Mouse (Mus musculus): ENCODE results near the gene 4930426L09Rik. TPM values are rescaled to one million over a fixed set of nuclear protein-coding genes. Genes with fewer than 3 reads are reported as not detected.

Gene 4930426L09Rik
- polyA plus RNA-seq, 1 experiment: not detected

- Histone ChIP-seq H3K9me3 (replicated peaks; ENCODE audit: control insufficient read depth, insufficient read depth, low read length, poor library complexity, severe bottlenecking) (no peaks in the 10 kb centered on the region), H3K4me1 (ENCODE audit: control insufficient read depth, insufficient read depth, low read length) (no peaks in the 10 kb centered on the region), H3K27me3 (ENCODE audit: control insufficient read depth, insufficient read depth, low read length, poor library complexity, severe bottlenecking) (no peaks in the 10 kb centered on the region), H3K27ac (ENCODE audit: insufficient read depth, low read length) (no peak overlapping the region), H3K4me3 (ENCODE audit: low read depth, low read length) (no peak overlapping the region), H3K36me3 (ENCODE audit: control insufficient read depth, insufficient read depth, low read length, poor library complexity, severe bottlenecking) (no peaks in the 10 kb centered on the region), H3K9ac (ENCODE audit: low read depth, poor library complexity, severe bottlenecking) (no peak overlapping the region)
- no peak for TF ChIP-seq CTCF (IDR thresholded peaks at IDR 0.05; ENCODE audit: low read depth, low read length)
Observed at GRCm38 (mm10) chr2:18959008-18959407, 39.1 kb upstream of the 4930426L09Rik start.

- Histone ChIP-seq H3K27ac (ENCODE audit: insufficient read depth, low read length) (no peak overlapping the region), H3K4me1 (ENCODE audit: control insufficient read depth, insufficient read depth, low read length) (no peaks in the 10 kb centered on the region), H3K4me3 (ENCODE audit: low read depth, low read length) (no peak overlapping the region), H3K36me3 (ENCODE audit: control insufficient read depth, insufficient read depth, low read length, poor library complexity, severe bottlenecking) (no peaks in the 10 kb centered on the region), H3K9ac (ENCODE audit: low read depth, poor library complexity, severe bottlenecking) (no peak overlapping the region), H3K27me3 (ENCODE audit: control insufficient read depth, insufficient read depth, low read length, poor library complexity, severe bottlenecking) (no peaks in the 10 kb centered on the region), H3K9me3 (replicated peaks; ENCODE audit: control insufficient read depth, insufficient read depth, low read length, poor library complexity, severe bottlenecking) (no peaks in the 10 kb centered on the region)
- TF ChIP-seq CTCF (IDR thresholded peaks at IDR 0.05; ENCODE audit: low read depth, low read length) (no peak), POLR2A (IDR thresholded peaks at IDR 0.05; ENCODE audit: insufficient read depth, low read length) (no peak), EP300 (IDR thresholded peaks at IDR 0.05; ENCODE audit: insufficient read depth, low read depth, low read length) (no peak)
Observed at GRCm38 (mm10) chr2:18959558-18959957, 38.6 kb upstream of the 4930426L09Rik start.

DNA sequence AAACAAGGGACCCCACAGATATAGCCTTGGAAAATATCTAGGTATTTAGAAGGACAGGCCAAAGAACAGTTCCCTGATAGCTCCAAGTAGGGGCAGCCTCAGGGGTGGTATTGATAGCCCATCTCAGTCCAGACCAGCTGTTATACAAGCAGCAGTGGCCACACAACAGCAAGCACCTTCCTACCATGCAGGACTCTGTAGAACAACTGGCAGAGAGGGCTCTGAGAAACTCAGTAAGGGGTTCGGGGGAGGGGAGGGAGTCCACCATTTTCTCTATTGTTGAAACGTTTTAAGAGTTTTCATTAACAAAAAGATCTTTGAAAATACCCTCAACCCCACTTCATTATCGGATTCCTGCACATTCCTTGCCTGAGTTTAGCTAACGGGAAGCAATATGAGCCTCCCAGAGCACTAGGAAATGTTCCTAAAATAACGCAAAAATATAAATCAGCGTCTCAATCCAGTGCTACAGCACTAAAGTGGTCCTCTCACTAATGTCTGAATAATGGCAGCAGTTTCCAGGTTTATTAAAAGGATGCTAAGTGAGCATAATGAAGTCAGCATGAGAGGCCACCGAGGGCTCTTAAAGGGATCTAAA lies 37.7 kb upstream of the 4930426L09Rik start:
- Histone ChIP-seq H3K4me1 (ENCODE audit: control insufficient read depth, insufficient read depth, low read length) (no peaks in the 10 kb centered on the region), H3K4me3 (ENCODE audit: low read depth, low read length) (no peak overlapping the region), H3K9ac (ENCODE audit: low read depth, poor library complexity, severe bottlenecking) (no peak overlapping the region), H3K36me3 (ENCODE audit: control insufficient read depth, insufficient read depth, low read length, poor library complexity, severe bottlenecking) (no peaks in the 10 kb centered on the region), H3K27me3 (ENCODE audit: control insufficient read depth, insufficient read depth, low read length, poor library complexity, severe bottlenecking) (no peaks in the 10 kb centered on the region), H3K27ac (ENCODE audit: insufficient read depth, low read length) (no peak overlapping the region), H3K9me3 (replicated peaks; ENCODE audit: control insufficient read depth, insufficient read depth, low read length, poor library complexity, severe bottlenecking) (no peaks in the 10 kb centered on the region)
- TF ChIP-seq POLR2A (IDR thresholded peaks at IDR 0.05; ENCODE audit: insufficient read depth, low read length): no peak
- no peak for TF ChIP-seq CTCF (IDR thresholded peaks at IDR 0.05; ENCODE audit: low read depth, low read length)
- TF ChIP-seq EP300 (IDR thresholded peaks at IDR 0.05; ENCODE audit: insufficient read depth, low read depth, low read length): no peak

DNA sequence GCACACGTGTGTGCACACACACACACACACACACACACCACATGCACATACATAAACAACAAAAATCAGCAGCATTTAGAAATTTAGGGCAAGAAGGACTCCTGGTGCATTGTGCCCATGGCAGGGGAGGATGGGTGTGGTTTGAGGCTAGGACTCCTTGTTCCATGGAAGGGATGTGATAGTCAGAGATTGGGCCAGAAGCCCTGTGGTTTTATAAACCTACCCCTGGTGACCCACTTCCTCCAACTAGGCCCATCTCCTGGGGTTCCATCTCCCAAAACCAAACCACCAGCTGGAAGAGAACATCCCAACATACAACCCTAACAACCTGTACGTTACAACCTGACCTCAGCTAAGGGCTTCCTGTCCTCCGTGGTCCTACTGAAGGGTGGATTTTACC lies 35.6 kb upstream of the 4930426L09Rik start:
- Histone ChIP-seq H3K27ac (ENCODE audit: insufficient read depth, low read length) (no peak overlapping the region), H3K9me3 (replicated peaks; ENCODE audit: control insufficient read depth, insufficient read depth, low read length, poor library complexity, severe bottlenecking) (no peaks in the 10 kb centered on the region)
- TF ChIP-seq CTCF (IDR thresholded peaks at IDR 0.05; ENCODE audit: low read depth, low read length) (no peak), EP300 (IDR thresholded peaks at IDR 0.05; ENCODE audit: insufficient read depth, low read depth, low read length) (no peak), POLR2A (IDR thresholded peaks at IDR 0.05; ENCODE audit: insufficient read depth, low read length) (no peak)

GRCm38 (mm10) chr2:18963286-18964040 lies 34.7 kb upstream of the 4930426L09Rik start:
- H3K9me3 ChIP-seq (replicated peaks; ENCODE audit: control insufficient read depth, insufficient read depth, low read length, poor library complexity, severe bottlenecking): no peaks in the 10 kb centered on the region
- H3K27me3 ChIP-seq (ENCODE audit: control insufficient read depth, insufficient read depth, low read length, poor library complexity, severe bottlenecking): no peaks in the 10 kb centered on the region
- H3K4me3 ChIP-seq (ENCODE audit: low read depth, low read length): no peak overlapping the region
- H3K27ac ChIP-seq (ENCODE audit: insufficient read depth, low read length): no peak overlapping the region
- H3K4me1 ChIP-seq (ENCODE audit: control insufficient read depth, insufficient read depth, low read length): no peaks in the 10 kb centered on the region
- no peaks in the 10 kb centered on the region for H3K36me3 ChIP-seq (ENCODE audit: control insufficient read depth, insufficient read depth, low read length, poor library complexity, severe bottlenecking)
- H3K9ac ChIP-seq (ENCODE audit: low read depth, poor library complexity, severe bottlenecking): no peak overlapping the region
- no peak for TF ChIP-seq EP300 (IDR thresholded peaks at IDR 0.05; ENCODE audit: insufficient read depth, low read depth, low read length)
- no peak for TF ChIP-seq CTCF (IDR thresholded peaks at IDR 0.05; ENCODE audit: low read depth, low read length)
- TF ChIP-seq POLR2A (IDR thresholded peaks at IDR 0.05; ENCODE audit: insufficient read depth, low read length): no peak

More for the DNA sequence above, 35.6 kb upstream of the 4930426L09Rik start:
- no peak overlapping the region for H3K9ac ChIP-seq (ENCODE audit: low read depth, poor library complexity, severe bottlenecking)
- H3K27me3 ChIP-seq (ENCODE audit: control insufficient read depth, insufficient read depth, low read length, poor library complexity, severe bottlenecking): no peaks in the 10 kb centered on the region
- H3K36me3 ChIP-seq (ENCODE audit: control insufficient read depth, insufficient read depth, low read length, poor library complexity, severe bottlenecking): no peaks in the 10 kb centered on the region
- no peaks in the 10 kb centered on the region for H3K4me1 ChIP-seq (ENCODE audit: control insufficient read depth, insufficient read depth, low read length)
- H3K4me3 ChIP-seq (ENCODE audit: low read depth, low read length): no peak overlapping the region

DNA sequence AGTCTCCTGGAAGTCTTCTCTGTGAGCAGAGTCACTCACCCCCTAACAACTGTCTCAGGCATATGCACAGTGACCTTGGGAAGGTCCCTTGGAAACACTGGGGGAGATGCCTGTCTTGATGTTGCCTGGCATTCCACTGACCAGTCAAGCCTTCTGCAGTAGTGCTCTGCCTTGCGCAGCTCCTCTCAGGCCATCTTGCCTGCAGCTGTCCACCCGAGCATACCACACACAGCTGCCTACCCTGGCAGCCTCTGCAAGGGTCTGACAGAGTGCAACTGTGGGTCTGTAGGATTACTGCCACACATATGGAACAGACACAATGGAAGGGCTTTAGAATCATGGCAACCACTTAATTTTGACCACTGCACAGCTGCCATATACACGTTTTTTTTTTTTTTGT lies 33.0 kb upstream of the 4930426L09Rik start:
- Histone ChIP-seq H3K27me3 (ENCODE audit: control insufficient read depth, insufficient read depth, low read length, poor library complexity, severe bottlenecking) (no peaks in the 10 kb centered on the region), H3K4me1 (ENCODE audit: control insufficient read depth, insufficient read depth, low read length) (no peaks in the 10 kb centered on the region), H3K9ac (ENCODE audit: low read depth, poor library complexity, severe bottlenecking) (no peak overlapping the region), H3K27ac (ENCODE audit: insufficient read depth, low read length) (no peak overlapping the region), H3K9me3 (replicated peaks; ENCODE audit: control insufficient read depth, insufficient read depth, low read length, poor library complexity, severe bottlenecking) (no peaks in the 10 kb centered on the region), H3K36me3 (ENCODE audit: control insufficient read depth, insufficient read depth, low read length, poor library complexity, severe bottlenecking) (no peaks in the 10 kb centered on the region), H3K4me3 (ENCODE audit: low read depth, low read length) (no peak overlapping the region)
- TF ChIP-seq POLR2A (IDR thresholded peaks at IDR 0.05; ENCODE audit: insufficient read depth, low read length): no peak
- TF ChIP-seq EP300 (IDR thresholded peaks at IDR 0.05; ENCODE audit: insufficient read depth, low read depth, low read length): no peak
- TF ChIP-seq CTCF (IDR thresholded peaks at IDR 0.05; ENCODE audit: low read depth, low read length): no peak

Measured in ES-Bruce4 (cell line).